Mouse (Mus musculus) brain, embryonic 14.5 days (tissue): ENCODE data around the gene Mid1. TPM values are rescaled to one million over a fixed set of nuclear protein-coding genes. Genes with fewer than 3 reads are reported as not detected.
A peak's percentile ranks its signal among the peaks of the same experiment; 100 is the strongest.

Experiments used
- DNase-seq: peaks from one replicate; pipeline ENCODE4 v3.0.0-alpha.2; 2011; ENCODE audit warnings: low read depth
- CTCF ChIP-seq: fragments of 200-500 bp; IDR thresholded peaks from 2 replicates; pipeline ENCODE4 v1.5.1; 2012; ENCODE audit warnings: inconsistent platforms, mild to moderate bottlenecking, moderate library complexity, borderline replicate concordance; ENCODE audit not compliant: insufficient read depth, insufficient read length; ENCODE audit errors: extremely low read depth
- polyA plus RNA-seq: library from polyadenylated mRNA; depleted of rRNA; stranded (reverse); fragments of >200 nt; gene quantifications from 2 replicates; pipeline ENCODE4 v1.2.3, GENCODE M21; 2012; rRNA removed

The Mid1 gene
- polyA plus RNA-seq, 1 experiment = 23.5 TPM

- DNase-seq = peak; percentile 98
- TF ChIP-seq CTCF = peak; percentile 54
These were observed 335.1 kb downstream of the Mid1 start for GRCm38 (mm10) chrX:170019954-170020689.

DNA sequence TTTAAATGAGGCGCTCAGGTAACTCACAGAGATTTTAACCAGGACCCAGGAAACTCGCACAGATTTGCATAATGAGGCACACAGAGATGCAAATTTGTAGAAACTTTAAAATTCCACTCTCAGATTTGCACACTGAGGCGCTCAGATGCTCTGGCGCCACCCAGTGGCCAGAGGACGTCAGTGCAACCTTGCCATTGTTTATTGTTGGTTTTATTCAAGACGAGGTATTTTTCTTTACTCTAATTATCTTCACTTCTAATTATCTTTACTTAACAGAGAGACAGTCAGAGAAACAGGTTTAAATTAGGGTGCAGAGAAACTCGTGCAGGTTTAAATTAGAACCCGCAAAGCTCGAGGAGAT lies 335.7 kb downstream of the Mid1 start:
- TF ChIP-seq CTCF = peak; percentile 96
- peak; percentile 98 for DNase-seq

DNA sequence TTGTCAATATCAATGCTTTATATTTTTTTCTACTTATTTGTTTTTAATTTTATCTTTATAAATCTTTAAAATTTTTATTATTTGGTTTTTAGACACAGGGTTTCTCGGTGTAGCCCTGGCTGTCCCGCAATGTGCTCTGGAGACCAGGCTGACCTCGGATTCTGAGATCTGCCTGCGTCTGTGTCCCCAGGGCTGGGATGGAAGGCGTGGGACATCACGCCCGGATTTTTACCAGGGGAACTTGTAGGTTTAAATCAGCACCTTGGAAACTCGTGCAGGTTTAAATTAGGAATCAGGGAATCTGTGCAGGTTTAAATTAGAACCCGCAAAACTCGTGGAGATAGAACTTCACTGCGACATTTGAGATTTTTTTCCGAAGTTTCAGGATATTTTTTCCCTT lies 336.2 kb downstream of the Mid1 start:
- peak; percentile 63 for DNase-seq

DNA sequence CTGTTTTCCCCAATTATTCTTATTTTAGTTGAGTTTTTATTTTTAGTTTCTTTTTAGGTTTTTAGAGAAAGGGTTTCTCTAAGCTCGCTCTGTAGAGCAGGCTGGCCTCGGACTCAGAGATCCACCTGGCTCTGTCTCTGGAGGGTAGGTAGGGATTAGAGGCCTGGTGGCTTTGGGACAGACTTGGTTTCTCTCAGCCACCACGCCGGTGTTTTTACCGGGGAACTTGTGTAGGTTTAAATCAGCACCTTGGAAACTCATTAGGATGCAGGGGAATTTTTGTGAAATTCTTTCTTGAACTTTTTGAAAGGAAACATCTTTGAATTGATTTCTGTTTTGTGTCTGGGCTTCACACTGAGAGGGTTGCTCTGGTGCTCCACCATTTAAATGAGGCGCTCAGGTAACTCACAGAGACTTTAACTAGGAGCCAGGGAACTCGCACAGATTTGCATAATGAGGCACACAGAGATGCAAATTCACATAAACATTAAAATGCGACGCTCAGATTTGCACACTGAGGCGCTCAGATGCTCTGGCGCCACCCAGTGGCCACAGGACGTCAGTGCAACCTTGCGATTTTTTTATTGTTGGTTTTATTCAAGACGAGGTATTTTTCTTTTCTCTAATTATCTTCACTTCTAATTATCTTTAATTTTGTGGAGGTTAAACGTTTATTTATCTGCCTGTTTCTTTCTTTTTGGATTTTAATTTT lies 336.9 kb downstream of the Mid1 start:
- TF ChIP-seq CTCF = peak; percentile 57
- peak; percentile 97 for DNase-seq

Other genes with a start within 250 kb of the Mid1 start
- gene 4933400A11Rik, start 94.4 kb downstream of the Mid1 start, polyA plus RNA-seq = not detected in 2 replicates